Mouse (Mus musculus) heart, embryonic 16.5 days (tissue): ENCODE results near the gene Pik3ca. TPM values are rescaled to one million over a fixed set of nuclear protein-coding genes. Genes with fewer than 3 reads are reported as not detected.

Experiments used
- ATAC-seq: fragments of 200-750 bp; cut with Nextera tagmentation; replicated peaks from 2 replicates; pipeline ENCODE4 v1.8.0; 2017; ENCODE audit warnings: moderate number of reproducible peaks; ENCODE audit not compliant: insufficient read depth, low FRiP score; ENCODE audit errors: extremely low read depth
- H3K27ac ChIP-seq: fragments of 300-500 bp; sonication (generic); 2 replicates; pipeline ENCODE4 v1.5.1; 2014; ENCODE audit warnings: mild to moderate bottlenecking, low read length, control low read depth, moderate library complexity
- H3K27me3 ChIP-seq: fragments of 300-500 bp; sonication (generic); 2 replicates; pipeline ENCODE4 v1.6.1; 2014; ENCODE audit warnings: low read length, mixed read lengths; ENCODE audit not compliant: control insufficient read depth, insufficient read depth
- H3K36me3 ChIP-seq: fragments of 300-500 bp; sonication (generic); 2 replicates; pipeline ENCODE4 v1.6.1; 2014; ENCODE audit not compliant: control insufficient read depth, insufficient read depth
- H3K4me1 ChIP-seq: fragments of 300-500 bp; sonication (generic); 2 replicates; pipeline ENCODE4 v1.6.1; 2014; ENCODE audit warnings: low read length, mixed read lengths; ENCODE audit not compliant: control insufficient read depth, insufficient read depth
- H3K4me2 ChIP-seq: fragments of 300-500 bp; sonication (generic); 2 replicates; pipeline ENCODE4 v1.6.1; 2014; ENCODE audit warnings: low read depth, mild to moderate bottlenecking, control low read depth, low read length
- H3K4me3 ChIP-seq: fragments of 300-500 bp; sonication (generic); 2 replicates; pipeline ENCODE4 v1.5.1; 2014; ENCODE audit warnings: mild to moderate bottlenecking, control low read depth, low read length
- H3K9ac ChIP-seq: fragments of 300-500 bp; sonication (generic); 2 replicates; pipeline ENCODE4 v1.6.1; 2014; ENCODE audit warnings: low read length, control low read depth
- H3K9me3 ChIP-seq: fragments of 300-500 bp; sonication (generic); replicated peaks from 2 replicates; pipeline ENCODE4 v1.6.1; 2016; ENCODE audit warnings: low read length; ENCODE audit not compliant: control insufficient read depth
- WGBS: fragments of 180-500 bp; shearing (Covaris S2); extraction: QIAGEN DNeasy Blood & Tissue Kit; methylation state at CpG from one replicate; pipeline ENCODE4 v1.1.7; 2014; 5-methylcytosine and 5-hydroxymethylcytosine counted together
- polyA plus RNA-seq: library from polyadenylated mRNA; unstranded; fragments of >200 nt; fragmentation: Nextera tagmentation; extraction: Ambion mirVana; gene quantifications from 2 replicates; pipeline ENCODE4 v1.2.1, GENCODE M21; 2015

Pik3ca gene
- polyA plus RNA-seq: 6.6 and 7.8 TPM in 2 replicates

GRCm38 (mm10) chr3:32397461-32398174 is at the start of gene Pik3ca:
TSS of gene Pik3ca (plus strand) at chr3:32397671.
- Histone ChIP-seq H3K9ac (peak within 1 kb of the TSS; percentile 95), H3K4me3 (peak within 1 kb of the TSS; percentile 96), H3K27me3 (no peaks in the 10 kb centered on the region), H3K27ac (peak within 1 kb of the TSS; percentile 99), H3K4me1 (peaks cover 33% of the 10 kb centered on the region), H3K9me3 (no peaks in the 10 kb centered on the region), H3K4me2 (peak within 1 kb of the TSS; percentile 86), H3K36me3 (no peaks in the 10 kb centered on the region)
- ATAC-seq: peak; percentile 53
- under 1% methylated on average over 42 of the region's 65 CpGs for WGBS

DNA sequence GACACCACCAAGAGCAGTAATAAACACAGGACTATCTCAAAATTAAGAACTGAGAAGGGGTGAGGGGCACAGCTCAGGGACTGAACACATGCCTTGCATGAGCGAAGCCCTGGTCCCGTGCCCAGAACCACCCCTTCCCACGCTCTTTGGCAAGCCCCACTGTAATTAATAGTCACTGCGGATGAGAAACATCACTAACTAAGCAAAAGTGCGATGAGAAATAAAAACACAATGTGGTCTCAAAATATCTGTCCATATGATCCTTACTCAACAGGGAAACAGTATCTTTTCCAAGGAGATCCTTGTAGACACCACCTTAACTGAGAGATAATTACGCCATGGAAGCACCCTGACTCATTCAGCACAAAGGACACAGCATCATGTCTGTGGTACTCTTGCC is 49.6 kb upstream of the Pik3ca start:
- no peaks in the 10 kb centered on the region for H3K27me3 ChIP-seq
- H3K4me3 ChIP-seq: no peak overlapping the region
- no peaks in the 10 kb centered on the region; the same call in 1 of the 2 replicates for H3K36me3 ChIP-seq
- no peak; the same call in 1 of the 2 replicates for ATAC-seq
- no peak overlapping the region for H3K27ac ChIP-seq
- no peak overlapping the region for H3K4me2 ChIP-seq
- no peaks in the 10 kb centered on the region for H3K4me1 ChIP-seq
- H3K9me3 ChIP-seq: no peaks in the 10 kb centered on the region
- 76% methylated on average over 6 of the region's 6 CpGs for WGBS
- no peak overlapping the region for H3K9ac ChIP-seq

GRCm38 (mm10) chr3:32361221-32361620 is 36.2 kb upstream of the Pik3ca start:
- 42% methylated on average over 6 of the region's 6 CpGs for WGBS
- H3K9ac ChIP-seq: no peak overlapping the region
- H3K27me3 ChIP-seq: no peaks in the 10 kb centered on the region
- H3K36me3 ChIP-seq: no peaks in the 10 kb centered on the region
- no peaks in the 10 kb centered on the region for H3K9me3 ChIP-seq
- no peak for ATAC-seq
- H3K4me1 ChIP-seq: peaks cover 8% of the 10 kb centered on the region
- H3K4me3 ChIP-seq: no peak overlapping the region
- no peak overlapping the region for H3K4me2 ChIP-seq
- H3K27ac ChIP-seq: no peak overlapping the region

GRCm38 (mm10) chr3:32364195-32364594 is 33.3 kb upstream of the Pik3ca start:
- no peak overlapping the region for H3K4me3 ChIP-seq
- H3K36me3 ChIP-seq: no peaks in the 10 kb centered on the region
- H3K27me3 ChIP-seq: no peaks in the 10 kb centered on the region
- H3K9me3 ChIP-seq: no peaks in the 10 kb centered on the region
- peaks cover 9% of the 10 kb centered on the region for H3K4me1 ChIP-seq
- 61% methylated on average over 4 of the region's 4 CpGs for WGBS
- no peak overlapping the region for H3K9ac ChIP-seq
- H3K4me2 ChIP-seq: peak overlapping the region; percentile 26; the same call in 1 of the 2 replicates
- no peak overlapping the region for H3K27ac ChIP-seq
- no peak for ATAC-seq

GRCm38 (mm10) chr3:32364841-32365545 is 32.5 kb upstream of the Pik3ca start:
- ATAC-seq: peak; percentile 49
- Histone ChIP-seq H3K36me3 (no peaks in the 10 kb centered on the region), H3K27ac (peak overlapping the region; percentile 79), H3K9me3 (no peaks in the 10 kb centered on the region), H3K4me3 (peak overlapping the region; percentile 89), H3K4me2 (peak overlapping the region; percentile 74), H3K9ac (peak overlapping the region; percentile 87), H3K4me1 (peaks cover 9% of the 10 kb centered on the region), H3K27me3 (no peaks in the 10 kb centered on the region)
- 2% methylated on average over 48 of the region's 54 CpGs for WGBS

GRCm38 (mm10) chr3:32365546-32366245 is 31.8 kb upstream of the Pik3ca start, which contains the start of gene Zmat3:
TSS of gene Zmat3 (minus strand) at chr3:32366014.
- Histone ChIP-seq H3K4me3 (peak within 1 kb of the TSS; percentile 89), H3K27ac (peak within 1 kb of the TSS; percentile 79), H3K27me3 (no peaks in the 10 kb centered on the region), H3K9me3 (no peaks in the 10 kb centered on the region), H3K4me1 (peaks cover 9% of the 10 kb centered on the region), H3K4me2 (peak within 1 kb of the TSS; percentile 74), H3K9ac (peak within 1 kb of the TSS; percentile 87), H3K36me3 (no peaks in the 10 kb centered on the region)
- ATAC-seq: peak; percentile 74
- WGBS: 3% methylated on average over 45 of the region's 48 CpGs

GRCm38 (mm10) chr3:32366246-32366734 is 31.2 kb upstream of the Pik3ca start:
- H3K27ac ChIP-seq: no peak overlapping the region
- H3K4me2 ChIP-seq: peak overlapping the region; percentile 74
- H3K4me3 ChIP-seq: peak overlapping the region; percentile 89
- no peaks in the 10 kb centered on the region for H3K27me3 ChIP-seq
- no peaks in the 10 kb centered on the region for H3K9me3 ChIP-seq
- no peak for ATAC-seq
- H3K36me3 ChIP-seq: no peaks in the 10 kb centered on the region
- peaks cover 9% of the 10 kb centered on the region for H3K4me1 ChIP-seq
- H3K9ac ChIP-seq: no peak overlapping the region; the same call in 1 of the 2 replicates
- 58% methylated on average over 17 of the region's 17 CpGs for WGBS

DNA sequence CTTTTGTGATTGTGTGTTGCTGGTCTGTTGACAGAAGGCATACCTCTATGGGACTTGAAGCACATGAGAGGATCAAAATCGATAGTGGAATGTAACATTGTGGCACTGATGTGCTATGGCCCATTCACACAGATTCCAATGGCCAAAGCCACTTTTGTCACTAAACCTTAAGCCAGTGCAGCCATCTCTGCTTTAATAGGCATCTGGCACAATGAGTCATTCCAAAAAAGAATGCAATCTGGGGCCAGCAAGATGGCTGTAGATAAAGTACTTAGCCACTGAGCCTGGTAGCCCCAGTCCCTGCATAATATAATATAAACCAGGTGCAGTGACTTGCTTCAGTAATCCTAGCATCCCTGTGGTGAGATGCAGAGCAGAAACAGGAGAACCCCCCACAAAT is 30.0 kb upstream of the Pik3ca start:
- Histone ChIP-seq H3K36me3 (no peaks in the 10 kb centered on the region), H3K27ac (no peak overlapping the region), H3K4me3 (no peak overlapping the region), H3K9me3 (no peaks in the 10 kb centered on the region), H3K9ac (no peak overlapping the region), H3K4me2 (no peak overlapping the region), H3K4me1 (peaks cover 9% of the 10 kb centered on the region), H3K27me3 (no peaks in the 10 kb centered on the region)
- ATAC-seq: no peak
- WGBS: 78% methylated on average over 1 of the region's 1 CpGs
